Mouse (Mus musculus) forebrain, postnatal 0 days (tissue): ENCODE results near the gene Col15a1. TPM values are rescaled to one million over a fixed set of nuclear protein-coding genes. Genes with fewer than 3 reads are reported as not detected.

Experiments used
- ATAC-seq: fragments of 200-750 bp; cut with Nextera tagmentation; 2 replicates; pipeline ENCODE4 v1.8.0; 2017; ENCODE audit warnings: mild to moderate bottlenecking, moderate library complexity
- DNase-seq: peaks from one replicate; pipeline ENCODE4 v3.0.0-alpha.2; 2015
- H3K27ac ChIP-seq: fragments of 300-500 bp; sonication (generic); 2 replicates; pipeline ENCODE4 v1.5.1; 2014; ENCODE audit warnings: low read depth, mild to moderate bottlenecking, antibody characterized with exemption, low read length, moderate library complexity, mixed read lengths
- H3K27me3 ChIP-seq: fragments of 300-500 bp; sonication (generic); 2 replicates; pipeline ENCODE4 v1.6.1; 2014; ENCODE audit warnings: mild to moderate bottlenecking, low read length, mixed read lengths; ENCODE audit not compliant: insufficient read depth
- H3K36me3 ChIP-seq: fragments of 300-500 bp; sonication (generic); 2 replicates; pipeline ENCODE4 v1.6.1; 2014; ENCODE audit warnings: mild to moderate bottlenecking, moderate library complexity; ENCODE audit not compliant: insufficient read depth
- H3K4me1 ChIP-seq: fragments of 300-500 bp; sonication (generic); 2 replicates; pipeline ENCODE4 v1.6.1; 2014; ENCODE audit warnings: antibody characterized with exemption; ENCODE audit not compliant: insufficient read depth
- H3K4me2 ChIP-seq: fragments of 300-500 bp; sonication (generic); 2 replicates; pipeline ENCODE4 v1.6.1; 2014; ENCODE audit warnings: low read depth, mild to moderate bottlenecking, moderate library complexity
- H3K4me3 ChIP-seq: fragments of 300-500 bp; sonication (generic); 2 replicates; pipeline ENCODE4 v1.5.1; 2014; ENCODE audit warnings: low read depth, low read length, mixed read lengths
- H3K9ac ChIP-seq: fragments of 300-500 bp; sonication (generic); 2 replicates; pipeline ENCODE4 v1.6.1; 2014; ENCODE audit warnings: mild to moderate bottlenecking
- H3K9me3 ChIP-seq: fragments of 300-500 bp; sonication (generic); 2 replicates; pipeline ENCODE4 v1.6.1; 2016; ENCODE audit warnings: low read length
- CTCF ChIP-seq: sonication (generic); IDR thresholded peaks from 2 replicates; pipeline ENCODE4 v1.5.1; 2016; ENCODE audit warnings: antibody characterized with exemption, control low read depth, low read depth
- WGBS: fragments of 180-500 bp; shearing (Covaris S2); extraction: QIAGEN DNeasy Blood & Tissue Kit; methylation state at CpG from one replicate; pipeline ENCODE4 v1.1.7; 2014; 5-methylcytosine and 5-hydroxymethylcytosine counted together
- polyA plus RNA-seq: library from polyadenylated mRNA; unstranded; fragments of >200 nt; fragmentation: Nextera tagmentation; extraction: Ambion mirVana; gene quantifications from 2 replicates; pipeline ENCODE4 v1.2.1, GENCODE M21; 2015
- total RNA-seq: library from RNA; depleted of rRNA; stranded (reverse); fragments of >200 nt; gene quantifications from 2 replicates; pipeline ENCODE4 v1.2.3, GENCODE M21; 2014

Gene Col15a1
- total and polyA plus RNA-seq, 2 experiments from 2014 or later, result 2.5 to 6.2 TPM

DNA sequence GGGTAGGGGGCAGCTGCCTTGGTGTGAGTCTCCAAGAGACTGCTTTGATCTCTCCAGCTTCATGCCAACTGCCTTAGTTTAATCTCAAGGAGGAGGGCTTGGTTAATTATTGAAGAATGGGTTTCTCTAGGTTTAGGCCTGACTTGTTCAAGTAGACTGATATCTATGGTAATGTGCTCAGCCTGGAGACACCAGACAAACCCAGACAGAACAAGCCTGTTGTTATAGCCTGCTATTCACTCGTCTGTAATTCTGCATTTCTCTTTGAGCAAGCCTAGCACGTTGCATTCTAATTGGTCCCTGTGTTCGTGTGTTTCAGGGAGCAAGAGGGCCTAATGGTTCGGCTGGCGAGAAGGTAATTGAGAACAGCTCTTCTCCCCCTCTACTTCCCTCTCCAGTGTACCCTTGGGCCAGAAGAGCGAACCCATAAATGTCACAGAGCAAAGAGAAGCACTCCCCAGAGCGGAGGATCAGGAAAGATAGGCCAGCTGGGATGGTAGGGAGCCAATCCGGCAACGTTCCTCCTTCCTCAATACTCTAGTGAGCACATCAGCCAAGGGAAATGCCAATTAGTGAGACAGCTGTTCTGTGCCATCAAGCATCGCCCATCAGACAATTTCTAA is 71.2 kb downstream of the Col15a1 start:
- Histone ChIP-seq H3K27me3 (no peaks in the 10 kb centered on the region), H3K4me2 (no peak overlapping the region), H3K4me3 (no peak overlapping the region), H3K9ac (no peak overlapping the region), H3K36me3 (no peaks in the 10 kb centered on the region), H3K9me3 (no peaks in the 10 kb centered on the region), H3K27ac (no peak overlapping the region), H3K4me1 (no peaks in the 10 kb centered on the region)
- ATAC-seq (peak; percentile 32; the same call in 1 of the 2 replicates), DNase-seq (no peak)
- WGBS, result 35% methylated on average over 10 of the region's 10 CpGs
- TF ChIP-seq CTCF, result no peak

DNA sequence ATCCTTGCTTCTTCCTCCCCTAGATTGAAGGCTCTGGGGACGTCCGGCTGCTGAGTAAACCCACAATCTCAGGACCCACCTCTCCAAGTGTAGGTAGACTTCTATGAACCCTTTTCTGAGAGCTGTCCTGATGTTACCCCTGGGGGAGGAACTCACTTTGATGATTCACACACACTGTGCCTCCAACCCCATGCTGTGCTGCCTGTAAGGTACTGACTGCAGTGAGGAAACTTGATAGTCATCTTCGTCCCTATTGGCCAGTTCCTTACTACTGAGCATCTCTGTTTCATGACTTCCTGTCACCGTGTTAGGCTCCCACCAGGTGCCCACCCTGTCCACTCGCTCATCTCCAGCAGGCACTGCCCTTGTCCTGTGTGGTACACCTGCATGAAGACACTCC is 72.2 kb downstream of the Col15a1 start:
- Histone ChIP-seq H3K4me2 (no peak overlapping the region), H3K27me3 (no peaks in the 10 kb centered on the region), H3K4me3 (no peak overlapping the region), H3K9me3 (no peaks in the 10 kb centered on the region), H3K9ac (no peak overlapping the region), H3K4me1 (0 out of 2 replicates have a peak, but pooled peaks cover 3% of the 10 kb centered on the region), H3K27ac (no peak overlapping the region), H3K36me3 (no peaks in the 10 kb centered on the region)
- ATAC-seq (no peak), DNase-seq (no peak)
- TF ChIP-seq CTCF, result no peak
- WGBS, result 91% methylated on average over 5 of the region's 5 CpGs

- Histone ChIP-seq H3K4me2 (no peak overlapping the region), H3K4me1 (0 out of 2 replicates have a peak, but pooled peaks cover 3% of the 10 kb centered on the region), H3K4me3 (no peak overlapping the region), H3K9me3 (no peaks in the 10 kb centered on the region), H3K27ac (peak overlapping the region; percentile 68), H3K9ac (no peak overlapping the region), H3K36me3 (no peaks in the 10 kb centered on the region), H3K27me3 (no peaks in the 10 kb centered on the region)
- ATAC-seq (peak; percentile 86), DNase-seq (peak; percentile 65)
- 54% methylated on average over 6 of the region's 6 CpGs for WGBS
- TF ChIP-seq CTCF, result peak; percentile 2; the same call in 1 of the 2 replicates
These were observed 74.1 kb downstream of the Col15a1 start for GRCm38 (mm10) chr4:47281920-47282682.

- TF ChIP-seq CTCF, result no peak
- Histone ChIP-seq H3K36me3 (no peaks in the 10 kb centered on the region), H3K4me1 (0 out of 2 replicates have a peak, but pooled peaks cover 3% of the 10 kb centered on the region), H3K4me3 (no peak overlapping the region), H3K27me3 (no peaks in the 10 kb centered on the region), H3K4me2 (no peak overlapping the region), H3K9ac (no peak overlapping the region), H3K27ac (no peak overlapping the region), H3K9me3 (no peaks in the 10 kb centered on the region)
- ATAC-seq (no peak), DNase-seq (no peak)
- WGBS, result 68% methylated on average over 6 of the region's 6 CpGs
These were observed 76.3 kb downstream of the Col15a1 start for GRCm38 (mm10) chr4:47284311-47284710.

GRCm38 (mm10) chr4:47284874-47285273 is 76.9 kb downstream of the Col15a1 start:
- DNase-seq (no peak), ATAC-seq (no peak)
- 64% methylated on average over 9 of the region's 9 CpGs for WGBS
- no peaks in the 10 kb centered on the region for H3K9me3 ChIP-seq
- no peaks in the 10 kb centered on the region for H3K27me3 ChIP-seq
- H3K4me2 ChIP-seq, result no peak overlapping the region
- no peaks in the 10 kb centered on the region for H3K36me3 ChIP-seq
- H3K27ac ChIP-seq, result no peak overlapping the region
- H3K4me1 ChIP-seq, result 0 out of 2 replicates have a peak, but pooled peaks cover 3% of the 10 kb centered on the region
- no peak for TF ChIP-seq CTCF
- no peak overlapping the region for H3K9ac ChIP-seq
- H3K4me3 ChIP-seq, result no peak overlapping the region

- Histone ChIP-seq H3K4me3 (no peak overlapping the region), H3K9me3 (no peaks in the 10 kb centered on the region), H3K4me1 (0 out of 2 replicates have a peak, but pooled peaks cover 3% of the 10 kb centered on the region), H3K36me3 (no peaks in the 10 kb centered on the region), H3K4me2 (no peak overlapping the region), H3K27ac (no peak overlapping the region), H3K9ac (no peak overlapping the region), H3K27me3 (no peaks in the 10 kb centered on the region)
- DNase-seq (no peak), ATAC-seq (no peak)
- no peak for TF ChIP-seq CTCF
- 90% methylated on average over 3 of the region's 3 CpGs for WGBS
These were observed 78.7 kb downstream of the Col15a1 start for GRCm38 (mm10) chr4:47286599-47287147.

DNA sequence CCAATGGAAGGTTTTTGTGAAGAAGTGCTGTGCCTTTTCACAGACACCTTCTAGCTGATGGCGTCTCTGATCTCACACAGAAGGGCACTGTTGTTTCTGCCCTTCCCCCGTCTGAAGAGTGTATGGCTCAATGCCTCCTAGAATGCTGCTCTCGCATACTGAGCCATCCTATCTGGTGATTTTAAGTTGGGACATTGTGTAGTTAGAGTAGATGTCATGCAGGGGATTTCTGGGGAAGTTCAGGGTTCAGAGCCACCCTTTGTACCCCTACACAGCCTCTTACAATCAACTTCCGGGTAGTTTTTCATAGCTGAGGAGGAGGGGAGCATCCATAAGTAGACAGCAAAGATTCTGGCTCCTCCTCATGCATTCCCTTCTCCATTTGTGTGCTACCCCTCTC is 79.5 kb downstream of the Col15a1 start:
- no peak overlapping the region for H3K9ac ChIP-seq
- TF ChIP-seq CTCF, result no peak
- H3K36me3 ChIP-seq, result no peaks in the 10 kb centered on the region
- H3K9me3 ChIP-seq, result no peaks in the 10 kb centered on the region
- no peak overlapping the region for H3K4me2 ChIP-seq
- H3K4me3 ChIP-seq, result no peak overlapping the region
- H3K4me1 ChIP-seq, result 0 out of 2 replicates have a peak, but pooled peaks cover 3% of the 10 kb centered on the region
- DNase-seq, result no peak
- WGBS, result 63% methylated on average over 4 of the region's 4 CpGs
- no peak for ATAC-seq
- no peak overlapping the region for H3K27ac ChIP-seq
- no peaks in the 10 kb centered on the region for H3K27me3 ChIP-seq
